Mouse (Mus musculus): ENCODE results near the gene Trib3. TPM values are rescaled to one million over a fixed set of nuclear protein-coding genes. Genes with fewer than 3 reads are reported as not detected.

The Trib3 gene
- total RNA-seq (2023): 1 to 10 TPM; 1.7 to 2.0 TPM

GRCm38 (mm10) chr2:152343329-152344213 lies at the start of gene Trib3:
TSS of gene Trib3 (minus strand) at chr2:152344032.

GRCm38 (mm10) chr2:152376345-152376741 lies 32.5 kb upstream of the Trib3 start, which contains the start of gene Nrsn2:
TSS of gene Nrsn2 (minus strand) at chr2:152376638.

GRCm38 (mm10) chr2:152332101-152332825 lies 11.6 kb downstream of the Trib3 start, which contains the start of gene Rbck1:
TSS of gene Rbck1 (minus strand) at chr2:152332653.

GRCm38 (mm10) chr2:152293727-152294475 lies 49.9 kb downstream of the Trib3 start, which contains the start of gene Tbc1d20:
TSS of gene Tbc1d20 (plus strand) at chr2:152293828.

Other genes starting within 250 kb of the Trib3 start
- gene Srxn1, start 238.5 kb downstream of the Trib3 start, total RNA-seq (2023): 1 to 10 TPM; 4.2 to 6.6 TPM
- not detected for gene Tcf15, start 200.5 kb downstream of the Trib3 start, total RNA-seq (2023)
- gene Csnk2a1, start 117.2 kb downstream of the Trib3 start, total RNA-seq (2023): 10 to 100 TPM; 66.3 to 70.0 TPM
- gene Tbc1d20, start 50.2 kb downstream of the Trib3 start, total RNA-seq (2023): 10 to 100 TPM; 68.5 to 81.4 TPM
- 100 to 1,000 TPM; 122 to 141 TPM for gene Rbck1, start 11.4 kb downstream of the Trib3 start, total RNA-seq (2023)
- not detected for gene Nrsn2, start 32.6 kb upstream of the Trib3 start, total RNA-seq (2023)
- under 1 TPM; 0.37 to 0.52 TPM for gene Sox12, start 54.0 kb upstream of the Trib3 start, total RNA-seq (2023)
- gene Zcchc3, start 71.0 kb upstream of the Trib3 start, total RNA-seq (2023): 1 to 10 TPM; 1.0 to 1.7 TPM
- not detected for gene 6820408C15Rik, start 71.6 kb upstream of the Trib3 start, total RNA-seq (2023)
- not detected for gene Defb23, start 120.6 kb upstream of the Trib3 start, total RNA-seq (2023)
- gene Defb20, start 133.0 kb upstream of the Trib3 start, total RNA-seq (2023): not detected
- gene Defb22, start 146.1 kb upstream of the Trib3 start, total RNA-seq (2023): not detected
- gene Defb26, start 167.7 kb upstream of the Trib3 start, total RNA-seq (2023): not detected
- gene Defb28, start 174.2 kb upstream of the Trib3 start, total RNA-seq (2023): not detected
- not detected for gene Defb29, start 196.1 kb upstream of the Trib3 start, total RNA-seq (2023)
- not detected for gene Gm17416, start 225.3 kb upstream of the Trib3 start, total RNA-seq (2023)
- gene Defb21, start 228.7 kb upstream of the Trib3 start, total RNA-seq (2023): not detected
- gene Defb19, start 236.3 kb upstream of the Trib3 start, total RNA-seq (2023): not detected